Mouse (Mus musculus) lung, adult 18-20 months (tissue): ENCODE data around the gene Mtg2.

Experiments
- DNase-seq, 2 experiments: peaks; one replicate each; pipeline ENCODE4 v3.0.0; 2022; ENCODE audit warnings: mixed read lengths in 2 of 2

The Mtg2 gene

DNA sequence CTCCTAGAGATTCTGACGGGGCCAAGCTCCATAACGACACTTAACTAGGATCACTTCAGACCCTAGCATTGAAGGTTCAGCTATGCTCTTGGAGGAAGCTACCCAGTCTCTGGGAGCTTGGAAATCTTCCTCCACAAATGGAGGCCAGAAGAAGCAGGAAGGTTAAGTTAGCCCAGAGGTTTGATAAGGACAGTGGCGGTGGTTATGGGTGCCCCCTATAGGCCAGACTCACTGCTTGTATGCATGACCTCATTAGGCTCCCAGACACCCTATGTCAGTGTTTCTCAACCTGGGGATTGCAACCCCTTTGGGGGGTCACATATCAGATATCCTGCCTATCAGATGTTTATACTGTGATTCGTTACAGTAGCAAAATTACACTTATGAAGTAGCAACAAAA lies 36.7 kb downstream of the Mtg2 start:
- no peak for DNase-seq

DNA sequence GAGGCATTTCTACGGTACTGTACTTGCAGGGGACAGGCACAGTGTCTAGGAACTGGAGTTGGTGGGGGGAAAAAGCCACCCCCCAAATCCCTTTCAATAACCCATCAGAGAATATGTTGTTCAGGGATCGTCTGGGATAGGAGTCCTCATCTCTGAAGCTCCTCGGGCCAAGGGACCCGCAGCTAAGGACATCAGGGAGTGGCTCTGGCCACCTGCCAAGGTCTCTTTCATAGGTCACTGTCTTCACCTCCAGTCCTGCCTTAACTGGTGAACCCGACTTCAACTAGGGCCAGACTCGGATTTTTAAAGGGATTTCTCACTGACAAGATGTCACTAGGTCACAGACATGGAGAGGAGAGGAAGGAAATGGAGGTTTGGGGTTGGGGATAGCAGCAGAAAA lies 37.9 kb downstream of the Mtg2 start:
- DNase-seq = no peak

DNA sequence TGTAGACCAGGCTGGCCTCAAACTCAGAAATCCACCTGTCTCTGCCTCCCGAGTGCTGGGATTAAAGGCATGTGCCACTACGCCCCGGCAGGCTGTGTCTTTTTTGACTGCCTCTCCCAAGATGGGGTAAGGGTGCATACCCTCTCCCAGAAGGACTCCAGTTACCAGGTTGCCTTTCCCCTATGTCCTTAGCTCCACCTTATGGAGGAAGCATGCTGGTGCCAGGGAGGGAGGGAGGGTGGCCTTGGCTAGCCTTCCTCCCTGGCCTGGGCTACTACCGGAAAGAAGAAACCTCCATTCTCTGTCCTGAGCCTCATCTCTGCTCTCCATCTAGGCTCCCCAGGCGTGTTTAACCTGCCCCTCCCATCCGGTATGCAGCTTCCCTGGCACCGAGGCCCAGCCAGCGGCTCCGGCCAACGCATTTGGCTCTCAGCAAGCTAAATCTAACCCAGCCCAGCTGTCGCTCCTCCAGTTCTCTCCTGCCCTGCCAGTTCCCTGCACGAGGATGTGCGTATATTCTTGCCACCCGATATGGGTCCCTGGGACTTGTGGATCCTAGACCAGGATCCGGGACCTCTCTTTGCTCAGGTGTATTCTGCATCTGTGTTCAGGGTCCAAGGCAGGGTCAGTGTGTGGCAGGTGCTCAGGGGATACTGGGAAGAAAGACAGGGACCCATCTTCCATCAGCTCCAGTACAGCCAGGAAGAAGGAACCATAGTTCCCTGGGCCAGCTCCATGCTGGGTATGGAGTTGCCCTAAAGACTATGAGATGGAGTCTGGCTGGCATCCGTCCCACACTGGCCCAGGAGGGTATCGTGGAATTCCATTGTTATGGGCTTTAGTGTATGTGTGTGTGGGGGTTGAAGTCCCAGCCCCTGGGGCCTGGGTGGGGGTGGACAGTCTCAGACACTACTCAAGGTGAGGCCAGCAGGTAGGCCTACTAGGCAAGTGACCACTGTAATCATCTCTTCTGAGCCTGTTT lies 43.8 kb downstream of the Mtg2 start:
- peak; percentile 85 to 91 for DNase-seq

DNA sequence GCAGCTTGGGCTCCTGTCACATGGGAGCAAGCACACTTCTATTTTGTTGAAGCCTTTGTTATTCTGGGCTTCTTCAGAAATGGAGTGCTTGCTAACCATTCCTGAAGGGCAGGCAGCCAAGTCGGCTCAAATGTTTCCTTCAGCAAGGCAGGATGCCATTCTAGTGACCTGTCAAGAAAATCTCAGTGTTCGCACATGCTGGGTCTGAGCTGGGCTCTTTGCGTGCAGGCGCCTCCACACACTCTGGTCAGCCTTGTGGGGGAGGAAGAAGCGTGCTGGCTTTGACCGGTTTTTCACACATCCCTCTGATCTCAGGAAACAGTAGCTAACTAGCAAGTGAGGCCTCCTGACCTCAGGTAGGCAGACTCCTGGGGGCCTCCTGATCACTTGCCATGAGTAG lies 44.9 kb downstream of the Mtg2 start:
- peak; percentile 89 to 91 for DNase-seq

DNA sequence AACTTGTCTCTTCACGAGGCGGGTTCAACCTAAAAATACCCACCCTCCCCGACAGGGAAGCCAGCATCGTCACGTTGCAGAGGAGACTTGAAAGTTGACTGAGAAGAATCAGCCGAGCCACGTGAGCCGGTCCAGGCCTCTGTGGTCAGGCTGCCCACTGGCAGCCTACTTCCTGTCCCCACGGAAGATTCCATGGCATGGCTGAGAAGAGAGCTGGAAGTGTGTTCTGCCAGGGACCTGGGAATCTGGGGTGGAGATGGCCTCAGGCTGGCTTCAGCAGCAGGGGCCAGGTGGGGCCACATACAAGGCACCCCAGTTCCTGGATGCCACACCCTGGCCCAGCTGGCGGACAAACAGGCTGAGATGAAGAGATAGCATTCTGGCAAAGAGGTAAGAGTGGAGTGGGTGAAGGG lies 45.7 kb downstream of the Mtg2 start:
- peak; percentile 61 to 73 for DNase-seq

DNA sequence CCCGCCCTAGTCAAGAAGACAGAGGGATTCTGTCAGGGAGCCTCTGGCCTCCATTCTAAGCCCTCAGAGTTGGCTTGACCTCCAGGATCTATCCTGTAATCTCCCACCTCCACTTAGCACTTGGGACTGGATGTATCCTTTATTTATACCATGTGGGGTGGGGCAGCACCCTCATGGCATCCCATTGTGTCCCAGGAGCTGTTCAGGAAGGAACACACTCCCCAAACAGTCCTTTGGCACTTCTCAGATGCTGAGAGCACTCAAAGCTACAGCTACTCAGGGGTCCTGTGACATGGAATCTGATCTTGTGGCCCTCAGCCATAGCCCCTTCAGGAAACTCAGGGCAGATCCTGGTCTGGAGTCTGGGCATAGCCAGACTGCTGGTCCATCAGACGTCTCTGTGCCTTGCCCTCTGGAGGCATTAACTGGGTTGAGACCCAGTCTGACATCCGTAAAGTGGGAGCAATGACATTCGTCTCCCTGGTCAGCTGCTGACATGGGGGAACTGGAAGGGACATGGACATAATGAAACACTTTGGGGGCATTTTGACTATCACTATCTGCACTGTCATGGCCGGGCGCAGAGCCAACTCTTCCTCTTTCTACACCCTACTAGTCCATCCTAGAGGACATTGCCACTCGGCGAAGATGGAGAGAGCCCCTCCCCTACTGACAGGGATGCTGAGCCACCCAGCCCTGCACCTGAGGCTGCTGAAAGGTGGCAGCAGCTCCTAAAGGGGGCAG lies 46.5 kb downstream of the Mtg2 start:
- peak; percentile 62 to 79 for DNase-seq

DNA sequence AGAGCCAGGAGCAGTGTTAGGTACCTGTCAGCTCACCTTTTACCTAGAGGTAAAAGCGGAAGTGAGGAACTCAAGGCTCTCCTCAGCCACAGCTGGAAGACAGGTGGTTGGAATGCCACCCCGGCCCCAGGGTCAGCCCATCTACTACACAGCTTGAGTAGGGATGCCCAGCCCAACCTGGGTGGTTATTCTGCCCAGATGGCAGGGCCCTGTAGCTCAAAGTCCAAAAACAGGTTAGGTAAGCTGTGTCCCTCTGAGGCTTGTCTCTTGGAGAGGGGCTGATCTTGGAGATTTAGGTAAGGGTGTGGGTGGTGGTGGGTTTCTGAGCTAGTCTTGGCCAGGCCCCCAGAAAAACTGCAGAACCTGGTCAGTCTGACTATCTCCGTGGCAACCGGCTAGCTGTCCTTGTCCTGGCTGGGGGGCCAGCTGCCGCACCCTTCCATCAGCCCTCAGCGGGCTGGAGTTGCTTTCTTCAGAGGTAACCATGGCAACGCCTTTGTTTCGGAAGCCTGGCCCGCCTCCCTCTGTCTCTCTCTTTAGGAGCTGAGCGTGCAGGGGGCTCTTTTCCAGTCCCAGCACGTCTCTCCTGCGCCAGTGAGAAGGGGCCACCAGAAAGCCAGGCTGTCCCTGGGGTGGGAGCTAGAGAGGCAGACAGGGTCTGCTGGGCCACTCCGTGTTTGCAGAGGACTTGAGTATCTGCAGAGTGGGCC lies 47.3 kb downstream of the Mtg2 start:
- DNase-seq = peak in 1 of 2 experiments; percentile 45

DNA sequence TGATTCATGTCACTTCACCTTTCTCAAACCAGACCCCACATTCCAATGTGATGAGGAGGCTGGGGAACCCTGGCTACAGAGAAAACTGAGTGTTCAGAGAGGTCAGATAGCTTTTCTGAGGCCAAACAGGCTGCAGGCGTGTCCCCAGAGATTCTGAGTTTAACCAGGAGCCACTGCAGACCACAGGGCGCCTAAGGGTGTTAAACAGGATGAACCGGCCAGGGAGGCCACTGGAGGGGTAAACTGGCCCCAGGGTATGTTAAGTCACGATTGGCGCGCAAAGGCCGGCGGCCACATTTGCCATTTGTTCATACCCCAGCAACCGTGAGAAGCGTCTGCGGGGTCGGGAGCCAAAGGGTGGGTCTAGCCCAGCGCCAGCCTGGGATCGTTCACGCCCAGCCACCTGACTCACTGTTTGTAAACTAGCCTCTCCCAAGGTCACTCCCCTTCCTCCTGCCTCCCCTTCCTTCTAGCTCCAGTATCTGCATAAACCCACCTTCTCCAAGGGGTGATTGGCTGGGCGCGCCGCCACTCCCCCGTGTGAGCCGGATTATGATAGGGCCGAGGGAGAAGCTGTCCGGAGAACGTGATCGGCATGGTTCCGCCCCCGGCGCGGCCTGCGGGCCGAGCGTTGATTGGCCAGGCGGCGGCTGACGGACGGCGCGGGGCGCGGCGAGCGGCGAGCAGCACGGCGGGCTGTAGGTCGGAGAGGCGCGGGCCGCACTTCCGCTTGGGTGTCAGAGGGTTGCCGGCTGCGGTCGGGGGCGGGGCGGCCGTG lies 48.5 kb downstream of the Mtg2 start, which contains the start of gene Osbpl2:
TSS of gene Osbpl2 (plus strand) at position 646 of the 778 bp plus-strand sequence.
- peak; percentile 100 for DNase-seq

DNA sequence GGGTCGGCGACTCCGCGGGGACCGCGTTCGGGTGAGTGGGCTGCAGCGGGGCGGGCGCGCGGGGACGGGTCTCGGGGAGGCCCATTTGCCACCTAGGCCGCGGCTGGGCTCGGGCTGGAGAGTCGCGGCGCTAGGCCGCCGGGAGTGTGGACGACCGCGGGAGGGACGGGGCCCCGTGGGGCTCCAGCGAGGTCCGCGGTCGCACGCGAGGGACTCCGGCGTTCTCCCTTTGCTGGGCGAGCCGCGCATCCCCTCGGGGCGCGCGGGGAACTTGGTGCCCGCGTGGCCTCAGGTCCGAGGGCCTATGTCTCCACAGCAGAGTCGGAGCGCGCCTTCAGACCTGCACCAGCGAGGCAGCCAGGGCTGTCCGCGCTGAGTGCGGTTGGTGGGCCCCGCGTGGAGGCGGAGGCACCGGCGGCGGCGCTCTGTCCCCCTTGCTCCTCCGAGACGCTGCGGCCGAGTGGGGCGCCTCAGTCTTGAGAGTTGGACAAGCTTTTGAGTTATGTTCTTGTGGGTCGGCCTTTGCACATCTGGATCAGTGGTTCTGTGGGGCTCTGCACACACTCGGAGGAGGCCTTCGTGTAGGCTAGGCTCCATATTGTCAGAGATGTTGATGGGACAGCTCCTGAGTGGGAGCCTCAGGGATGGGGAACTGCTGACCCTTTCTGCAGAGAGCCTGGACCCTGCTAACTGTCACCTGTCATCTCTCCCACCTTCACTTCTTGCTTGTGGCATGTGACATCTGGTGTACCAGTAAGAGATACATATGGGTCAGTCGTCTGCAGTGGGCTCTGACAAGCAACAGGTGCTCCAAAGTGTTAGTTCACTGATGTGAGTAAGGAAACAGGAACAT lies 49.3 kb downstream of the Mtg2 start:
- DNase-seq = peak in 1 of 2 experiments; percentile 33

DNA sequence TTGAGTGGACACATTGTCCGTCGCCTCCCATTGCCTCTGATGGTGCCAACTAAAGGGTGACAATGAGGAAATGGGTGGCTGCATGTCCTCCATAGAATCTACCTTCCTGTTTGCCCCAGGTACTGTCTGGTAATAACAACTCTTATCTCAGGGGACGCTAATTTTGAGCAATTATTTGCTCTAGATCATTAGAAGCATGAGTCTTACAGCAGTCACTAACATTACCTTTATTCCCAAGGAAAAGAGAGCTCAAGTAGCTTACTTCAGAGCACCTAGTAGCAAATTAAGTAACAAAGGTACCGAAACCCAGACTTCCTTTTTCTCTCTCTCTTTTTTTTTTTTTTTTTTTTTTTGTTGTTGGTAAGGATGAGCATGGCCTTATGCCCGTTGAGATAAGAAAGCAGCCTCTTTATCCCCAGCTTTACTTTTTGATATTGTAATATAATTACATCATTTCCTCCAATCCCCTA lies 49.9 kb downstream of the Mtg2 start:
- DNase-seq = no peak

DNA sequence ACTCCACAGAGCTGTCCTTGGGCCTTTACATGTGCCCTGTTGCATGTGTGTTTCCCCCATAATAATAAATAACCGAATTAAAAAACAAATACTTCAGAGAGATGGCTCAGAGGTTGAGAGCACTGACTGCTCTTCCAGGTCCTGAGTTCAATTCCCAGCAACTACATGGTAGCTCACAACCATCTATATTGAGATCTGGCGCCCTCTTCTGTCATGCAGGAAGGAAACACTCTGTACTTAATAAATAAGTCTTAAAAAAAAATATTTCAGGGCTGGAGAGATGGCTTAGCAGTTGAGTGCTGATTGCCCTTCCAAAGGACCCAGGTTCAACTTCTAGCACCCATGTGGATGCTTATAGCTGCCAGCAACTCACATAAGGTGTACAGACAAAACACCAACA lies 53.8 kb downstream of the Mtg2 start:
- no peak for DNase-seq

DNA sequence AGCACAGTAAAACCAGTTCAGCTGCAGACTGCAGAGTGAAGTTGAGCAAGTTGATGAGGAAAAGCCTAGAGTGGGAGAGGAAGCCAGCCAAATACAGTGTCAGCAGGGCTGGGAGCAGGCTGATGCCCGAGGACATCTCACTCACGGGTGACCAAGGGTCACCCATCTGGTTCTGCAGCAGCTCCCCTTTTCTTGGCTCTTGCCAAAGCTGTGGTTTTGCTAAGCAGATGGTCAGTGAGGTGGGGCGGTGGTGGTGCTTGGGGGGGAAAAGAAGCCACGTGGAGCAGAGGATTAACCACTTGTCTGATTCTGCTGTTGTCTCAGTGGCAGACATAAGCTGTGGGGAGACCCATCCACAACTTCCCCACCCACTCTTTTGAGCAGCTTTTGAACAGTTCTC lies 55.8 kb downstream of the Mtg2 start:
- DNase-seq = peak; percentile 37 to 64

DNA sequence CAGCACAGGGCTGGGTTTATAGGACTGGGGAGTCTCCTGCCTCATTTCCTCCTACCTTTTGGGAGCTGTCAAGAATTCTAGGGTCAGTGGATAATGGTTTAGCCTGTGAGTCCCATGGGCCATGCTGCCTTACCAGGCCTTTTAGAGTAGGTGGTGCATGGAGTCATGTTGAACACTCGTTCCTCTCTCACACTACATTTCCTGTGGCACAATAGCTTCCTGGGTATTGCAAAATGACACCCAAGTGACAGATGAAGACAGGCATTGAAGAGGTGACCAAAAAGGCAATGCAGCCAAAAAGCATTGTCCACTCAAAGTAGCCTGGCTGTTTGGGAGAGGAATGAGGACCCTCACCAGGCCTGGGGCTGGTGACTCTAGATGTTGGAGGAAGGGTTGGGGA lies 57.3 kb downstream of the Mtg2 start:
- no peak for DNase-seq

DNA sequence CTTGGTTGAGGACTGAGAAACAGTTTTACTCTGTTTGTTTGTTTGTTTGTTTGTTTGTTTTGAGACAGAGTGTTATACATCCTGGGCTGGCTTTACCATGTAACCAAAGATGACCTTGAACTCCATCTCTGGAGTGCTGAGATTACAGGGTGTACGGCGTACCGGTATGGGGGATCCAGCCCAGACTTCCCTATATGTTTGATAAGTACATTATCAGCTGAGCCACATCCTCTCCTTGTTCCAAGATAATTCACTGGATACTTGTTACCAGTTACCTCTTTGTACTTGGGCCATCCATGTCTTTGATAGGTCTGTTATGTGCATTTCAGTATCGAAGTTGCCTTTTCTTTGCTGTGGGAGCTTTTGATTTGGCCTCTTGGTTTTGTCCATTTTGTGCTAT lies 62.8 kb downstream of the Mtg2 start:
- no peak for DNase-seq

DNA sequence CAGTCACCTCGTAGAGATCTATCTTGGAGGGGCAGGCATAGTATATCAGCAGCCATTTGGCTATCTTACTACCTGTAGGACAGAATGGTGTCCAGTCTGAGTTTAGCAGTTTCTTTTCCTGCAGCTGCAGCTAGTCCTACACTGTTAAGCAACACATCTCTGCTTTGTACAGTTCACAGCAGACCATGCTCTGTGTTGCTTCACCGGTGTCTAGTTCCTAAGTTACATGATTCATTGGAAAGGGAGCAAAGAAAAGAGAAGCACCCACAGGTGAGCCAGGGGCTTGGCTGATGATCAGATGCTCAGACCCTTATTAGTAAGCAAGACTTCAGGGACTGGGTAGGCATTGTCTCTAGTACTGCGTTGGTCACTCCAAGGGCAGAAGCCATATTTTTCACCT lies 63.5 kb downstream of the Mtg2 start:
- no peak for DNase-seq

DNA sequence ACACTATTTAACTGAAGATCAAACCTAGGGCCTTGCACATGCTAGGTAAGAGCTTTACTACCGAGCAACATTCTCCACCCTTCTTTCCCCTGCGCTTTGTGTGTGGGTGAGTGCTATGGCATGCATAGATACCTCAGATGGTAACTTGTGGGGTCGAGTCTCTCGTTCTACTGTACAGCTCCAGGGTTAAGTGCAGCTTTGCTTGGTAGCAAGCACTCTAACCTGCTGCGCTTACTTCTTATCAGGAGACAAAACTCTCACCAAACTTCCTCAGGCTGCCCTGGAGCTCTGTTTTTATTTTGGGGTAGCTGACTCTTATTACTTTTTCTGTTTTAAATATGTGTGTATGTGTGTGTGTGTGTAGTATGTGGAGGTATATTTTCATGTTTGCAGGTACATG lies 65.0 kb downstream of the Mtg2 start:
- no peak for DNase-seq
